Mouse (Mus musculus) E14TG2a.4 (cell line): Measurements from ENCODE around the gene Mrgpre.

Experiments
- H3K27me3 ChIP-seq: 2 replicates; pipeline ENCODE4 v1.6.1; 2014; ENCODE audit warnings: low read length, control low read depth; ENCODE audit not compliant: insufficient read depth
- H3K36me3 ChIP-seq: 2 replicates; pipeline ENCODE4 v1.6.1; 2014; ENCODE audit warnings: low read length, control low read depth; ENCODE audit not compliant: insufficient read depth
- H3K4me1 ChIP-seq: replicated peaks from 2 replicates; pipeline ENCODE4 v1.6.1; 2014; ENCODE audit warnings: low read depth, low read length, control low read depth
- H3K4me3 ChIP-seq: replicated peaks from 2 replicates; pipeline ENCODE4 v1.5.1; 2014; ENCODE audit warnings: mild to moderate bottlenecking, low read length
- H3K9me3 ChIP-seq: 2 replicates; pipeline ENCODE4 v1.6.1; 2014; ENCODE audit warnings: low read length, control low read depth
- CTCF ChIP-seq: conservative IDR thresholded peaks from 2 replicates; pipeline ENCODE4 v1.5.1; 2014; ENCODE audit warnings: low read length
- NANOG ChIP-seq: IDR thresholded peaks from 2 replicates; pipeline ENCODE4 v1.6.1; 2014; ENCODE audit warnings: borderline replicate concordance, low read length, mixed read lengths
- POU5F1 ChIP-seq: IDR thresholded peaks from 2 replicates; pipeline ENCODE4 v1.6.1; 2014; ENCODE audit warnings: low read length, borderline replicate concordance

The Mrgpre gene

GRCm38 (mm10) chr7:143792336-143792985 is 8.2 kb upstream of the Mrgpre start:
- Histone ChIP-seq H3K4me3 (no peak overlapping the region), H3K4me1 (no peaks in the 10 kb centered on the region), H3K9me3 (peaks cover 7% of the 10 kb centered on the region), H3K27me3 (peaks cover 18% of the 10 kb centered on the region), H3K36me3 (peaks cover 21% of the 10 kb centered on the region)
- TF ChIP-seq CTCF (no peak), NANOG (no peak), POU5F1 (no peak)

GRCm38 (mm10) chr7:143783378-143783995 is 813 bp downstream of the Mrgpre start:
- H3K4me1 ChIP-seq, result peaks cover 38% of the 10 kb centered on the region
- H3K36me3 ChIP-seq, result no peaks in the 10 kb centered on the region
- peaks cover 74% of the 10 kb centered on the region for H3K27me3 ChIP-seq
- peak overlapping the region; percentile 71 for H3K4me3 ChIP-seq
- TF ChIP-seq POU5F1, result no peak
- no peak for TF ChIP-seq CTCF
- TF ChIP-seq NANOG, result no peak
- no peaks in the 10 kb centered on the region for H3K9me3 ChIP-seq

GRCm38 (mm10) chr7:143777375-143777774 is 6.9 kb downstream of the Mrgpre start:
- no peak overlapping the region for H3K4me3 ChIP-seq
- H3K4me1 ChIP-seq, result peaks cover 21% of the 10 kb centered on the region
- no peaks in the 10 kb centered on the region for H3K36me3 ChIP-seq
- H3K9me3 ChIP-seq, result peaks cover under 1% of the 10 kb centered on the region; the same call in 1 of the 2 replicates
- peaks cover 60% of the 10 kb centered on the region for H3K27me3 ChIP-seq
- TF ChIP-seq POU5F1 (no peak), CTCF (no peak), NANOG (no peak)

- Histone ChIP-seq H3K4me1 (peaks cover 17% of the 10 kb centered on the region), H3K36me3 (no peaks in the 10 kb centered on the region)
Observed at GRCm38 (mm10) chr7:143776137-143776536, 8.2 kb downstream of the Mrgpre start.

GRCm38 (mm10) chr7:143769461-143769860 is 14.8 kb downstream of the Mrgpre start:
- Histone ChIP-seq H3K4me1 (peaks cover 12% of the 10 kb centered on the region), H3K36me3 (no peaks in the 10 kb centered on the region), H3K27me3 (peaks cover 36% of the 10 kb centered on the region), H3K4me3 (no peak overlapping the region), H3K9me3 (peaks cover 4% of the 10 kb centered on the region; the same call in 1 of the 2 replicates)
- TF ChIP-seq POU5F1 (no peak), NANOG (no peak), CTCF (no peak)

More at GRCm38 (mm10) chr7:143776137-143776536, 8.2 kb downstream of the Mrgpre start:
- no peak for TF ChIP-seq POU5F1
- TF ChIP-seq CTCF, result no peak
- no peak; the same call in 1 of the 2 replicates for TF ChIP-seq NANOG
- Histone ChIP-seq H3K27me3 (peaks cover 48% of the 10 kb centered on the region), H3K9me3 (peaks cover 4% of the 10 kb centered on the region; the same call in 1 of the 2 replicates), H3K4me3 (no peak overlapping the region)

GRCm38 (mm10) chr7:143768267-143768666 is 16.0 kb downstream of the Mrgpre start:
- H3K9me3 ChIP-seq, result peaks cover 4% of the 10 kb centered on the region; the same call in 1 of the 2 replicates
- H3K36me3 ChIP-seq, result no peaks in the 10 kb centered on the region
- H3K27me3 ChIP-seq, result peaks cover 39% of the 10 kb centered on the region
- H3K4me1 ChIP-seq, result peaks cover 12% of the 10 kb centered on the region
- no peak overlapping the region for H3K4me3 ChIP-seq
- TF ChIP-seq CTCF (no peak), POU5F1 (no peak), NANOG (no peak)

GRCm38 (mm10) chr7:143766893-143767292 is 17.4 kb downstream of the Mrgpre start, which contains the start of gene Mrgprg:
TSS of gene Mrgprg (minus strand) at chr7:143766993.
- H3K27me3 ChIP-seq, result peaks cover 51% of the 10 kb centered on the region

GRCm38 (mm10) chr7:143764876-143765530 is 19.3 kb downstream of the Mrgpre start:
- no peaks in the 10 kb centered on the region for H3K9me3 ChIP-seq
- no peaks in the 10 kb centered on the region for H3K36me3 ChIP-seq
- H3K27me3 ChIP-seq, result peaks cover 52% of the 10 kb centered on the region
- no peak overlapping the region for H3K4me3 ChIP-seq
- peaks cover 12% of the 10 kb centered on the region for H3K4me1 ChIP-seq
- no peak for TF ChIP-seq CTCF
- no peak for TF ChIP-seq NANOG
- no peak for TF ChIP-seq POU5F1

More at GRCm38 (mm10) chr7:143766893-143767292, 17.4 kb downstream of the Mrgpre start, which contains the start of gene Mrgprg:
- Histone ChIP-seq H3K4me3 (no peak within 1 kb of the TSS), H3K9me3 (no peaks in the 10 kb centered on the region), H3K36me3 (no peaks in the 10 kb centered on the region), H3K4me1 (peaks cover 12% of the 10 kb centered on the region)
- TF ChIP-seq NANOG, result no peak
- TF ChIP-seq POU5F1, result no peak
- no peak for TF ChIP-seq CTCF
